Mouse (Mus musculus): ENCODE data around the gene Tst.
A peak's percentile ranks its signal among the peaks of the same experiment; 100 is the strongest.

The Tst gene

GRCm38 (mm10) chr15:78385564-78385963 lies 20.1 kb downstream of the Tst start:
- DNase-seq (ENCODE audit: low spot score) = no peak

- DNase-seq (ENCODE audit: low spot score) = no peak
Measured at GRCm38 (mm10) chr15:78384220-78385116, 21.2 kb downstream of the Tst start.

DNA sequence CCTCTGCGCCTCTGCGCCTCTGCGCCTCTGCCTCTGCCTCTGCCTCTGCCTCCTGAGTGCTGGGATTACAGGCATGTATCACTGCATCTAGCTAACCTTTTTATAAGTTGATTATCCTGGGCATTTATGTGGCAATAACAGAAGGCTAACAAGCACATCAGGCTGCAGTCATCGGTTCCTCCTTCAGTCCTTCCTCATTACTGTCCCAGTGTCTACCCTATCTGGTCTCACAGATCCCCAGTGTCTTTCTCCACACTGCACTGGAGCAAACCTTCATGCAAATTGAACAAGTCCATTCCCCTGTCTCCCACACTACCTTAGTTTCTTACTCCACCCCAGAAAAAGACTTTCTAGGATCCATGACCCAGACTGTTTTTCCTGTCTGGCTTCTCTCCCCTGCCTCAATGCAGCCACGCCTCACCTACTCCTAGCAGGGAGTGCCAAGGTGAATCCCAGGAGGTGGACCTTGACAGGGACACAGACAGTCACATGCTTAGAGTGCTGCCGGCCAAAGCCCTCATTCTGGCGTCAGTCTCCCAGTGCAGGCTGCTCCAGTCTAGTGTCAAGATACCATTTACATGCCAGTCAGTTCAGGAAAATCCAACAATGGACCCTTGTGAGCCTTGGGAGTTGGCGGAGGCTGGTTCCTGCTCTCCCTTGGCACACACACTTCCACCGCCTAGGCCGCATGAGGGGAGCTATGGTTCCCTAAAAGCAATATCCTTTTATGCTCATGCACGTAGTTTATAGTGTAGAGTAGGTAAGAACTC lies 22.1 kb downstream of the Tst start:
- DNase-seq (ENCODE audit: low spot score) = no peak

GRCm38 (mm10) chr15:78382115-78382514 lies 23.6 kb downstream of the Tst start:
- no peak for DNase-seq (ENCODE audit: low spot score)

GRCm38 (mm10) chr15:78380741-78381140 lies 25.0 kb downstream of the Tst start:
- DNase-seq (ENCODE audit: low spot score) = no peak

DNA sequence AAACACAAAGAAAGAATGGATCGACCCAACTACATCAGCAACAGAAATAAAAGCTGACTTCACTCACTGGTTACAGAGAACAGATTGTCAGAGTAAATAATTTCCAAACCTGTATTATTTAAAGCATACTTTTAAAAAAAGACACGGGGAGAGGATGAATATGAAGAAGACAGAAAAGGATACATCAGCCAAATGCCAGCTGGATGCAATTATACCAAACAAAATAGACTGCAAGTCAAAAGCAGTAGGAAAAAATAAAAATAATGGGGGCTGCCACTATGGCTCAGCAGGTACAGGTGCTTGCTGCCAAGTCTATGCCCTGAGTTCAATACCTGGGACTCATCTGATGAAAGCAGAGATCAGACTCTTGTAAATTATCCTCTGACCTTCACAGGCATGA lies 25.5 kb downstream of the Tst start:
- no peak for DNase-seq (ENCODE audit: low spot score)

DNA sequence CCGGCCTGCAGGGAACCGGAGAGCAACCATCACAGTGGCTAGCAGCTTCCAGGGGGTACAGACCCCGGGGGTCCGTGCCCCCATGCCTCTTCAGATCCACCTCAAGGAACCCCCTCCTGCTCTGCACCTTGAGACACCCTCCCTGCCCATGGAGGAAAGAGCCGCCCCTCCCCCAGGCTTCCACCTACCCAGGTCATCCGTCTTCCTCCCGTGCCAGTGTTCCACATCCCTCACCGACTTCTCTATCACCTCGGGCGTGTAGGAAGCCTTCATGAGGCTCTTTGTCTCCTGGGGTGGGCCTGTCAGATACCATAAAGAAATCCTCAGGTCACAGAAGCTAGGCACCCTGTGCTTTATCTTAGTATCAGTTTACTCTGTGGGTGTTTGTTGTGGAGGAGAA lies 27.2 kb downstream of the Tst start:
- no peak for DNase-seq (ENCODE audit: low spot score)

GRCm38 (mm10) chr15:78377859-78378258 lies 27.8 kb downstream of the Tst start:
- DNase-seq (ENCODE audit: low spot score) = no peak

GRCm38 (mm10) chr15:78374204-78374603 lies 31.5 kb downstream of the Tst start:
- peak; percentile 40 for DNase-seq (ENCODE audit: low spot score)

DNA sequence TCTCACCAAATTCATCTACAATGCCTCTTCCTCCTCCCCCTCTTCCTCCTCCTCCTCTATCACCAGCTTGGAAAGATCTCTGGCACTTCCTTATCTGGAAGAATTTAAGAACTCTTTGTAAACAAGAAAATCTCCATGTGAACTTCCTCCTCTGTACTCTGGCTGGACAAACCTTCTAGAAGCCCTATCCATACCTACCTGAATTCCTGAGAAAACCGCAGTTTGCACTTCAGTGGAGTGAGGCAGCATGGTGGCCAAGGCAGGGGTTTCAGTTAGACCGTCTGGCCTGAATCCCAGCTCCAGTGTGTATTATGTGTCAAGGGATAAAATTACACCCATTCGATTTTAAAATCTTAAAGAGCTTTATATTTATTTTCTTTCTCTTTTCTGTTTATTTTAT lies 32.9 kb downstream of the Tst start:
- DNase-seq (ENCODE audit: low spot score) = peak; percentile 79

- DNase-seq (ENCODE audit: low spot score) = no peak
Measured at GRCm38 (mm10) chr15:78369641-78370040, 36.1 kb downstream of the Tst start.

DNA sequence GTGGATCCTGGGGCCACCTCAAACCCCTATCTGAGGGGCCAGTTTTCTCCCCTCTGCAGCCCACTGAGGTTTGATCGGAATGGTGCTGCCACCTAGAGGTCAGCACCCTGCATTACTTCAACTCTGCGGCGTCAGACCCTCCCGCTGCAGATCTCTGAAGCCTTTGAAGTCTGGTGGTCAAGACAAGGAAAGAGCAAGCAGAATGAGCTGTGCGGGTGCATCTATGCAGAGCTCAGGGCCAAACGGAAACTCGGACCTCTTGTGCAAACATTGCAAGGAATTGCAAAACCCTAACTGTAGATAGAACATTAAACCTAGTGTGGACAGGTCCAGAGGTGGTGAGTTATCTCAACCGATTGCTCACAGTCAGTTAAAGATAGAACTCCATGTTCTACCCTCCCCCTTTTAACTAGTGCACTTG lies 36.8 kb downstream of the Tst start:
- peak; percentile 64 for DNase-seq (ENCODE audit: low spot score)

DNA sequence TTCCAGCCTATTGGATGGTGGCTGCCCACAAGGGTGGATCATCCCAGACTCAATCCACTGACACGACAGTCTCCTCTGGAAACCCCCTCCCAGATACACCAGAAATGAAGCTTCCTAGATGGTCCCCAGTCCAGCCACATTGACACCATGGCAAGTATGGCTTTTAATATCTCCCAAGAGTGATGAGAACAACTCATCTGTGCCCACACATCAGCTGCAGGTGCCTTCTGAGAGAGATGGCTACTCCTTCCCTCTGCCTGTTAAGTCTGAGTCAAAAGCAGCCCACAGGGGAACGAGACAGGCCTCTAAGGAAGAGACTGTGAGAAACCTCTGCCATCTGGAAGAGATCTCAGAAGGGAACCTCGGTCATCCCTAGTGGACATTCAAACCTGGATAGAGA lies 37.9 kb downstream of the Tst start:
- no peak for DNase-seq (ENCODE audit: low spot score)

DNA sequence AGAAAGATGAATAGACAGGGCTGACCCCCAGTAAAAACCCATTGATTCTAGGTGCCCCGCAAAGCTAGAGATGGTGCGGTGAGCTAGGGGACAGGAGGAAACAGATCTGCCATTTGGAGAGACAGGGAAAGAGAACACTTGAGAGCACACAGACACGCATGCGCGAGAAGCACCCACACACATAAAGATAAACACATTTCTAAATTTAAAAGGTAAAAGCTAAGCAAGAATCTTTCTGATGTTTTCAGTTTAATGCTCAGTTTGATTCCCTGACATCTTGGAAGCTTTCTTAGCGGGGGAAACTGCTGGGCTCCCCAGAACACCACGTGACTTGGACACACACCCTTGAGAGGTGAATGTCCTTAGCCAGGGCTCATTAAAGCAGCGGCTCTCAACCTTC lies 38.8 kb downstream of the Tst start:
- DNase-seq (ENCODE audit: low spot score) = no peak

GRCm38 (mm10) chr15:78365916-78366315 lies 39.8 kb downstream of the Tst start:
- DNase-seq (ENCODE audit: low spot score) = no peak

- DNase-seq (ENCODE audit: low spot score) = no peak
Measured at GRCm38 (mm10) chr15:78355548-78355947, 50.2 kb downstream of the Tst start.

DNA sequence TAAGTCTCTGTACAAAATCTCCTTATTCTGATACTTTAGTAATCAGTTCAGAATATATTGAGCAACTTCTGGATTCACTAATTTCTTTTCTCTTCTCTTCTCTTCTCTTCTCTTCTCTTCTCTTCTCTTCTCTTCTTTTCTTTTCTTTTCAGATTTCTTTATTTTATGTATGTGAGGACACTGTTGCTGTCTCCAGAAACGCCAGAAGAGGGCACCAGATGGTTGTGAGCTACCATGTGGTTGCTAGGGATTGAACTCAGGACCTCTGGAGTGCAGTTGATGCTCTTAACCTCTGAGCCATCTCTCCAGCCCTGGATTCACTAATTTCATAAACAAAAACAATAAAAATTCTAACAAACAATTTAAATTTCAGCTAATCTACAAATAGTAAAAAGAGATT lies 50.7 kb downstream of the Tst start:
- DNase-seq (ENCODE audit: low spot score) = peak; percentile 46

GRCm38 (mm10) chr15:78351586-78352165 lies 54.0 kb downstream of the Tst start:
- DNase-seq (ENCODE audit: low spot score) = peak; percentile 28

All from lung, postnatal 25 days (tissue).